Mouse (Mus musculus): Measurements from ENCODE around the gene Rhag.

Gene Rhag

DNA sequence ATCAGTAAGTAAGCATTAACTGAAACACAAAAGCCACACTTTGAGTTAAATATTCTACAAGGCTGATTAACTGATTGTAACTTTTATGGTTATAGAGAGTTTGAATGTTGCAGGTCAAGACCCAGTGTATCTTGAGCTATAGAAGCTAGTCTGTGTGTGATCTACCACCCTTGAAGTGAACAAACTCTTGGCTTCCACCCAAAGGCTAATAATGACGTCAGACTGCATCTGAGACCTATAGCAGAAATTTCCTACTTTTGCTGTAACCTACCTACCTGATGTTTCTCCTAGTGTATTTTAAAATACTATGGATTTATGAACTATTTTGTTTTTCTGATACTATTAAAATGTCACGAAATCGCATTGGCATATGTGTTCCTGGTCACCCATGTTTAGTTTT is 63.8 kb downstream of the Rhag start:
- DNase-seq (ENCODE audit: low spot score in 2 of 2) = no peak

DNA sequence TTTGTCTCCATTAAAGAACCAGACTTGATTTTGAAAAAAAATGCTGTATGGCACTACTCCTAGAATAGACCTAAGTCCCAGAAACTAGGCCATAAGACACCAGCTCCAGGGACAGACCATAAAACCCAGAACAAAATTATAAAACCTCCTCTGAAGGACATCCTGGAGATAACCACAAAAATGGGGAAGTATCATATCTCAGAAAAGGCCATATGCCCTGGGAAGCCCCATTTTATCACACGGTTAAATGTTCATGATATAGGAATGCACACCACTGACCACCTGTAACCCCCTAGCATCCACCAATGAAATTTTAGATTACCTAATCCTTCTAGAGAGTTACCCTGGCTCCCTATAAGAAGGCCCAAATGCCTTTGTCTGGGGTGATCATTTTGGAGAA is 64.6 kb downstream of the Rhag start:
- DNase-seq (ENCODE audit: low spot score in 2 of 2) = no peak

DNA sequence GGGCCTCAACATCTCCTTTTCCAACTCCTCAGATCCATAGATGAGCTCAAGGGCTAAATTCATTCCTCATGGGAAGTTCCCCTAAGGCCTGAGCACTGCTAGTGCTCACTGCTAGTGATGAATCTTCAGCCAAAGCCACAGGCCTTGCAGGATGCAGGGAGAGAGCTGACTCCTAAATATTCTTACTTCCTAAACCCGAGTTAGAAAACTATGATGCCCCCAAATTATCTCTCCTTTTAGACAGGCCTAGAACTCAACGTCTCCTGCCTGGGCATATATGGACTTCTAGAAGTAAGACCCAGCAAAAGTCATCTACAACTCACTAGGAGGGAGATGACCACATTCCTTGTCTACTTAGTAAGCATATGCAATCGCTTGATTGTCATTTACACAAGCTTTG is 66.8 kb downstream of the Rhag start:
- no peak for DNase-seq (ENCODE audit: low spot score in 2 of 2)

DNA sequence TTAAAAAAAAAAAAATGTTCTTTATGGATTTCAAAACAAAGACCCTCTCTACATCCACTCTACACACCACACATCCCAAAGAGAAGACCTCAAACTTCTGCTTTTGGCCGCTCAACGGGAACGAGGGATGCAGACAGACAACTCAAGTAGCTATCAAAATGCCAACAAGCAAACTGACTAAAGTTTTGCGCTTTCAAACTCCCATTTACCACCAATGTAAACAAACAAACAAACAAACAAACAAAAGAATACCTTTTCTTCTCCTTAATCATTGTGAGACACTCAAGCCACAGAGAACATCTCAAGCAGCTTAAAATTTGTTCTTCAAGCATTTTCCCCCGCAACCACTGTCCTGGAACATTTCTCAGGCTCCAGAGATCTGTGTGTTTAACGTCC is 68.6 kb downstream of the Rhag start:
- DNase-seq (ENCODE audit: low spot score in 2 of 2) = no peak

DNA sequence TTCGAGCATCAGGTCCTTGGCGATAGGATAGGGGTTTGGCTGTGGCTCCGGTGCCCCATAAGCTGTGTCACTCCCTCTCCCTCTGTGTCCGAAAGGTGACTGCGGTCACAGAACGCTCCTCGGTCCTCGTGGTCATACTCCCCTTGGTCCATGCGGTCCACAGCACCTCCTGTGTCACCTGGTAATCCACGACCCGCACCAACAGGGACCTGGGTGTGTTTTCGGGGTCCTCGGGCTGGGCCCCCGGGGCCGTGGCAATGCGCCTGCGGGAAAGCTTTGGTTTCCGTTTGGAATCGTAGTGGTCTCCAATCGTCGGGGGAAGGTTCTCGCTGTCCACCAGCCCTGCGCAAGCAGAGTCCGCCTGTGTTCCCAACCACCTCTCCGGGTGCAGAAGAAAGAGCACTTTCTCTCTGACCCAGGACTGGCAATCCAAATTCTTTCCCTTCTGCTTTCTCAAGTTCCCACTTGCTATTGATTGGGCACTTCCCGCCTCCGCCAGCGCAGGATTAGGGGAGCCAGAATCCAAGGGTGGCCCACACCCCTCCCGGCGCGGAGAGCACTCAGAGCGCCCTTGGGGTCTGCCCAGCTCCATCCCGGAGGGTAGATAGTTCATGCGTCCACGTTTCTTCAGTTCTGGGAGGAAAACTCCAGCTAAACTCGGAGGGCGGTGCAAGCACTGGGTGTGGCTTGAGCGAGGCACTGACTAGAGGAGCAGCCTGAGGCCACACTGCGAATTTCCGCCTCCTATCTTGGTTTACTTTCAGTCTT is 69.2 kb downstream of the Rhag start, which contains the start of gene 9130008F23Rik:
TSS of gene 9130008F23Rik (minus strand) at position 636 of the 768 bp plus-strand sequence.
- peak; percentile 10 to 29 for DNase-seq (ENCODE audit: low spot score in 2 of 2)

DNA sequence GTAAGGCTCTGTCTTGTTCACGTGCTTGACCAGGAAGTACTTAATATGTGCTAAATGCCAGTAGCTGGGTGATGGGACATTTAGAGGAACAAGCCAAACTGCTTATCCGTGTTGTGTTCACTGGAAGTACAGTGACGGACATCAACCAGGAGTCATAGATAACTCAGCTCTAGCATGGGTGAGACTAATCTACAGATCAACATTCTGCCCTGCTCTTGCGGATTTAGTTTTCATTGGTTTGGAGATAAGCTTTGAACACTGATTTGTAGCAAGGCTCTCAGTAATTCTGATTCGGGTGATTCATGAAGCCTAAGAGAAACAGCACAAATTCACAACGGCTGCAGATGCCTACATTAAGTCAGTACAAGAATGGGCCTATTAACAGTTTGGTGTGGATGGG is 71.2 kb downstream of the Rhag start:
- DNase-seq (ENCODE audit: low spot score in 2 of 2) = no peak

DNA sequence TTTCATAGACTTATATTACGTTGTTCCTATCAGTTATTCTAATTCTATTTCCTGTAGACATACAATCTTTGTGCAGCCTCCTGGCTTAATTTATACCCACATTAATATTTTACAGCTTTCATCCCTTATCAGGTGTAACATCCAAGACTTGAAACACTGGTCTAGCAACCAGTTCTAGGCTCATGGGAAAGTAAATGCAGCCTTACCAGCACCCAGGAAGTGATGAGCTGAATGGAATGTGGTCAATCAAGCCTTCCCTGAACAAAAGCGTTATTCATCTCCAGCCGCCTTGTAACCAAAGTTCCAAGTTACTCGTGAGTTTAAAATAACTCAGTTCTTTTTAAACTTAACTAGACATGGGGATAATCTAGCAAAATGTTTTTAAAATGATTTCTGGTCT is 74.2 kb downstream of the Rhag start:
- DNase-seq (ENCODE audit: low spot score in 2 of 2) = no peak

DNA sequence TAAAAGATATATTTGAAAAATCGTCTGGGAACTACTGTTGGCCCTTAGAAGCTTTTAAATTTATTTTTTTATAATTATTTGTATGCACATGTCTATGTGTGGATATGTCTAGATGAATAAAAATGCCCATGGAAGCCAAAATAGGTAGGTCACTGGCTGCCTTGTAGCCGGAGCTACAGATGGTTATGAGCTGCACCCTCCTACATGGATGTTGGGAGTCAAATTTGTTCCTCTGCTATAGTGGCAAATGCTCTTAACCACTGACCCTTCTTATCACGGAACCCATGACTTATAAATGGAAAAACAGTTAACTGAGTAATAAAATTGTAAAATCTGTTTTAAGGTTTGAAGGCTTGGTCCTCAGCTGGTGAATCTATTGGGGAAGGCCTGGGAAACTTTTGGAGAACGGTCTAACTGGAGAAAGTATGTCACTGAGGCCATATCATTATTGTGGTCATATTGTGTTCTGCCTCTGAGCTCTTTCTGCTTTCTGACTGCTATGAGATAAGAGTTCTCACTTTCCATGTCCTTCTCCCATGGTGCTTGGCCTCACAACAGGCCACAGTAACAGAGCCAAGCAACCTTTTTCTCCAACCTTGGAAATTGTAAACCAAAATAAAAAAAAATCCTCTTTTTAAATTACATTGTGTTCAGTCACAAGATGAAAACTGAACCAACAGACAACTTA is 77.1 kb downstream of the Rhag start:
- DNase-seq (ENCODE audit: low spot score in 2 of 2) = no peak

Measured in spleen, postnatal 36 days (tissue).